Mouse (Mus musculus) testis, postnatal 10 days (tissue): ENCODE results near the gene Tvp23a.
A peak's percentile ranks its signal among the peaks of the same experiment; 100 is the strongest.

Experiments
- DNase-seq: peaks from one replicate; pipeline ENCODE4 v3.0.0; 2021; ENCODE audit warnings: low spot score

The Tvp23a gene

GRCm38 (mm10) chr16:10447264-10447594, at the start of gene Tvp23a:
Tvp23a (minus strand) TSS chr16:10447362.
- DNase-seq: peak; percentile 77

- DNase-seq: no peak
Measured at GRCm38 (mm10) chr16:10495824-10496298, 48.7 kb upstream of the Tvp23a start.

GRCm38 (mm10) chr16:10492587-10492986, 45.4 kb upstream of the Tvp23a start:
- DNase-seq: no peak

GRCm38 (mm10) chr16:10491716-10492115, 44.6 kb upstream of the Tvp23a start:
- no peak for DNase-seq

GRCm38 (mm10) chr16:10490503-10491150, 43.5 kb upstream of the Tvp23a start:
- no peak for DNase-seq

- DNase-seq: no peak
Measured at GRCm38 (mm10) chr16:10489904-10490457, 42.8 kb upstream of the Tvp23a start.

- DNase-seq: no peak
Measured at GRCm38 (mm10) chr16:10489483-10489882, 42.3 kb upstream of the Tvp23a start.

- no peak for DNase-seq
Measured at GRCm38 (mm10) chr16:10488769-10489481, 41.8 kb upstream of the Tvp23a start.

- no peak for DNase-seq
Measured at GRCm38 (mm10) chr16:10487895-10488493, 40.8 kb upstream of the Tvp23a start.

- no peak for DNase-seq
Measured at GRCm38 (mm10) chr16:10486993-10487392, 39.8 kb upstream of the Tvp23a start.

- no peak for DNase-seq
Measured at GRCm38 (mm10) chr16:10482343-10482742, 35.2 kb upstream of the Tvp23a start.

- no peak for DNase-seq
Measured at GRCm38 (mm10) chr16:10479857-10480256, 32.7 kb upstream of the Tvp23a start, which contains the start of gene Ciita. Ciita (plus strand) TSS chr16:10480059.

- DNase-seq: no peak
Measured at GRCm38 (mm10) chr16:10475919-10476318, 28.8 kb upstream of the Tvp23a start.

- DNase-seq: no peak
Measured at GRCm38 (mm10) chr16:10474956-10475355, 27.8 kb upstream of the Tvp23a start.

- DNase-seq: no peak
Measured at GRCm38 (mm10) chr16:10471950-10472349, 24.8 kb upstream of the Tvp23a start.

GRCm38 (mm10) chr16:10468201-10468600, 21.0 kb upstream of the Tvp23a start:
- DNase-seq: no peak

GRCm38 (mm10) chr16:10467391-10468107, 20.4 kb upstream of the Tvp23a start:
- no peak for DNase-seq

- DNase-seq: no peak
Measured at GRCm38 (mm10) chr16:10465011-10465681, 18.0 kb upstream of the Tvp23a start.

GRCm38 (mm10) chr16:10461178-10461577, 14.0 kb upstream of the Tvp23a start:
- no peak for DNase-seq

GRCm38 (mm10) chr16:10460188-10460587, 13.0 kb upstream of the Tvp23a start:
- DNase-seq: no peak

GRCm38 (mm10) chr16:10454583-10454974, 7.4 kb upstream of the Tvp23a start:
- DNase-seq: no peak
